Mouse (Mus musculus): ENCODE measurements around the gene Rcan2. TPM values are rescaled to one million over a fixed set of nuclear protein-coding genes. Genes with fewer than 3 reads are reported as not detected.

The Rcan2 gene
- polyA plus RNA-seq, 1 experiment = 0.67 TPM

- H3K36me3 ChIP-seq (ENCODE audit: control insufficient read depth, insufficient read depth, low read length) = no peaks in the 10 kb centered on the region
- TF ChIP-seq POLR2A (IDR thresholded peaks at IDR 0.05; ENCODE audit: low read depth, low read length) = no peak
- no peak for TF ChIP-seq CTCF (IDR thresholded peaks at IDR 0.05; ENCODE audit: extremely low read depth, insufficient read length, insufficient replicate concordance, low read depth, low read length)
- H3K27ac ChIP-seq (ENCODE audit: insufficient read depth, low read depth, low read length) = no peak overlapping the region
- no peak overlapping the region for H3K4me3 ChIP-seq (ENCODE audit: low read depth, low read length)
- 68% methylated on average over 5 of the region's 5 CpGs for WGBS
- no peaks in the 10 kb centered on the region for H3K4me1 ChIP-seq (ENCODE audit: control insufficient read depth, insufficient read depth, insufficient read length, low read length)
- no peaks in the 10 kb centered on the region for H3K27me3 ChIP-seq (ENCODE audit: control insufficient read depth, insufficient read depth, low read length)
Measured at GRCm38 (mm10) chr17:44026378-44026777, 225.2 kb downstream of the Rcan2 start.

GRCm38 (mm10) chr17:44026786-44027185, 225.6 kb downstream of the Rcan2 start:
- Histone ChIP-seq H3K27ac (ENCODE audit: insufficient read depth, low read depth, low read length) (no peak overlapping the region), H3K4me3 (ENCODE audit: low read depth, low read length) (no peak overlapping the region), H3K4me1 (ENCODE audit: control insufficient read depth, insufficient read depth, insufficient read length, low read length) (no peaks in the 10 kb centered on the region), H3K27me3 (ENCODE audit: control insufficient read depth, insufficient read depth, low read length) (no peaks in the 10 kb centered on the region), H3K36me3 (ENCODE audit: control insufficient read depth, insufficient read depth, low read length) (no peaks in the 10 kb centered on the region)
- TF ChIP-seq CTCF (IDR thresholded peaks at IDR 0.05; ENCODE audit: extremely low read depth, insufficient read length, insufficient replicate concordance, low read depth, low read length) = no peak
- no peak for TF ChIP-seq POLR2A (IDR thresholded peaks at IDR 0.05; ENCODE audit: low read depth, low read length)

- TF ChIP-seq CTCF (IDR thresholded peaks at IDR 0.05; ENCODE audit: extremely low read depth, insufficient read length, insufficient replicate concordance, low read depth, low read length) = no peak
- TF ChIP-seq POLR2A (IDR thresholded peaks at IDR 0.05; ENCODE audit: low read depth, low read length) = no peak
- H3K27ac ChIP-seq (ENCODE audit: insufficient read depth, low read depth, low read length) = no peak overlapping the region
- WGBS = 77% methylated on average over 9 of the region's 9 CpGs
- H3K27me3 ChIP-seq (ENCODE audit: control insufficient read depth, insufficient read depth, low read length) = no peaks in the 10 kb centered on the region
- H3K4me1 ChIP-seq (ENCODE audit: control insufficient read depth, insufficient read depth, insufficient read length, low read length) = no peaks in the 10 kb centered on the region
- H3K36me3 ChIP-seq (ENCODE audit: control insufficient read depth, insufficient read depth, low read length) = no peaks in the 10 kb centered on the region
- no peak overlapping the region for H3K4me3 ChIP-seq (ENCODE audit: low read depth, low read length)
Measured at GRCm38 (mm10) chr17:44027311-44027710, 226.2 kb downstream of the Rcan2 start.

DNA sequence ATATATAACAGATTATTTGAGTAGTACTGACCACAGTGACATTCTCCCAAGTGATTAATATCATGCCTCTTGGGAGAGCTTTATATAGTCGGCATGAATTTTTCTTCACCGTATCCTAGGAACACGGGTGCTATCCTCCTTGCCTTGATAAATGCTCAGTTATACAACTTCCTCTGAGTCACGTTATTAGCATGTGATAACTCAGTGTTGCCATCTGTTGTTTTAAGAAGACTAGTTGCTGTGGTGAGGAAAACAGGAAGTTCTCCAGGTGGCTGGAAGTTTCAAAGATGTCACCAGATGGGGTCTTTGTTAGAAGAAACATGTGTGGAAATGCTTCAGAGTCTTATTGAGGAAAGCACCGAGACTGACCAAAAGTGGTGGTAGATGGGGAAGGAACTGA, 228.5 kb downstream of the Rcan2 start:
- no peaks in the 10 kb centered on the region for H3K4me1 ChIP-seq (ENCODE audit: control insufficient read depth, insufficient read depth, insufficient read length, low read length)
- no peak overlapping the region for H3K4me3 ChIP-seq (ENCODE audit: low read depth, low read length)
- WGBS = 53% methylated on average over 5 of the region's 5 CpGs
- no peaks in the 10 kb centered on the region for H3K27me3 ChIP-seq (ENCODE audit: control insufficient read depth, insufficient read depth, low read length)
- no peak overlapping the region for H3K27ac ChIP-seq (ENCODE audit: insufficient read depth, low read depth, low read length)
- TF ChIP-seq CTCF (IDR thresholded peaks at IDR 0.05; ENCODE audit: extremely low read depth, insufficient read length, insufficient replicate concordance, low read depth, low read length) (no peak), POLR2A (IDR thresholded peaks at IDR 0.05; ENCODE audit: low read depth, low read length) (no peak)
- no peaks in the 10 kb centered on the region for H3K36me3 ChIP-seq (ENCODE audit: control insufficient read depth, insufficient read depth, low read length)

DNA sequence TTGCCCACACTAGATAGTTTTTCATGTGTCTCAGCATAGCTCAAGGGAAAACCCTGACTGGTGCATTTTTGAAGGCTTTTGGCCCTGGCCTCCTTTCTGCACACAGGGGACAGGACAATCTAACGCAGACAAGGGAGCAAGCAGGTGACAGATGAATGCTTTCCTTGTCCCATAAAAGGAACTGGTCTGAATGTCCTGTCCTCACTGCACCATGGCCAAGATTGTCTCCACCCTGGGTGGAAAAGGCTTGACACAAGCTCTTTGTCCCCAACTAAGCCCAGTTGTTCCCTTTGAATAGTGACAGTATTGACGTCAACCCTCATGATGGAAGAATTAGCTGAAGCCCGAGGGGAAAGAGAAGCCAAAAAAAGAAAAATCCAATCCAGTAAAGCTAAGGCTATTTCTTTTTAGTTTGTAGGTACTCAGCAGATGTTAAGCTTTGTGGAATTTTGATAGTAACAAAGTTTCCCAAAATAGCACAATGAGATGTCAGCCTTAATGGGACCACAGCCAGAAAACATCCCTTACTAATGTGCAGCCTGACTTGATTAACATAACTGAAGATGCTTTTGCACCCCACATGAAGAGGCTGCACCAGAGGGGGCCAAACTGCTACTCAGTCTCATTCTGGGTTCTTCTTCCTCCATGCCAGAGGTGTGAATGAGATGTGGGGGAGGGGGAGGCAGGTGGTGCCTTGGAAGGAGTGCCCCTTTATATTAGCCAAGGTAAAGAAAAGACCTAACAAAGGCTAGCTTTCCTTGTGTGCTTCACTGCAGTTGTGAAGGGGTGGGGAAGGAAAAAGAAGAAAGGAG, 229.8 kb downstream of the Rcan2 start:
- TF ChIP-seq POLR2A (IDR thresholded peaks at IDR 0.05; ENCODE audit: low read depth, low read length) = no peak
- no peak for TF ChIP-seq CTCF (IDR thresholded peaks at IDR 0.05; ENCODE audit: extremely low read depth, insufficient read length, insufficient replicate concordance, low read depth, low read length)
- WGBS = 66% methylated on average over 3 of the region's 3 CpGs
- H3K4me3 ChIP-seq (ENCODE audit: low read depth, low read length) = no peak overlapping the region
- H3K4me1 ChIP-seq (ENCODE audit: control insufficient read depth, insufficient read depth, insufficient read length, low read length) = no peaks in the 10 kb centered on the region
- H3K36me3 ChIP-seq (ENCODE audit: control insufficient read depth, insufficient read depth, low read length) = no peaks in the 10 kb centered on the region
- no peak overlapping the region for H3K27ac ChIP-seq (ENCODE audit: insufficient read depth, low read depth, low read length)
- H3K27me3 ChIP-seq (ENCODE audit: control insufficient read depth, insufficient read depth, low read length) = no peaks in the 10 kb centered on the region

DNA sequence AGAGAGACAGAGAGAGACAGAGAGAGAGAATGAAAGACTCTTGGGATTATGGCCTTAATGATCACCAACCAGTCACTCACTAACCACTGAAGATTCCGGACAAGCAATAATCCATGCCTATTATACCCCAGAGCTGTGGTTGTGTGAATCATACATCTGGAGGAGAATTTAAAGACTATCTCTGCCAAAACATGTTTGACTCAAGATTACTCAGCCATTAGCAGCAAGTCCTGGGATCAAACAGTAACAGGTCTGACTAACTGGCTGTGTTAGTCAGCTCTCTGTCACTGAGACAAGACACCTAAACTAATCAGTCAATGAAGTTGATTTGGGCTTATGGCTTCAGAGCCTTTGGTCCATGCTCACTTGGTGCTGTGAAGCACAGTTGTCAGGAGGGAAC, 233.9 kb downstream of the Rcan2 start:
- H3K4me3 ChIP-seq (ENCODE audit: low read depth, low read length) = no peak overlapping the region
- no peaks in the 10 kb centered on the region for H3K27me3 ChIP-seq (ENCODE audit: control insufficient read depth, insufficient read depth, low read length)
- 90% methylated on average over 1 of the region's 1 CpGs for WGBS
- H3K27ac ChIP-seq (ENCODE audit: insufficient read depth, low read depth, low read length) = no peak overlapping the region
- no peaks in the 10 kb centered on the region for H3K36me3 ChIP-seq (ENCODE audit: control insufficient read depth, insufficient read depth, low read length)
- H3K4me1 ChIP-seq (ENCODE audit: control insufficient read depth, insufficient read depth, insufficient read length, low read length) = no peaks in the 10 kb centered on the region
- no peak for TF ChIP-seq CTCF (IDR thresholded peaks at IDR 0.05; ENCODE audit: extremely low read depth, insufficient read length, insufficient replicate concordance, low read depth, low read length)

DNA sequence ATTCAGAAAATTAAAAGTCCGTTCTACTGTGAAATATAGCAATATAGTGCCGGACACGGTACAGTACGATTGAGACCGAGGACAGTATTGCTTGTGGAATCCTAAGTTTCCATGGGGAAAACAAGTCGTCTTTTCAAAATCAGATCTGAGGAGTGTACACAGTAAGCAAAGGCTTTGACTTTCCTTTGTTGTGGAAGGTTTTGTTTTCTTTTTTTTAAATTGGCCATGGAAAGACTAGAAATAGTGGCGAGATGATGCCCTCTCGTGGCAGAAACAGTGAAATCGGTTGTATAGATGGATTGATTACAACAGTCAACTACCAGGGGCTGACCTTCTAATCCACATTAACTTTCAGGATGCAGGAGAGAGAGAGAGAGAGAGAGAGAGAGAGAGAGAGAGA, 237.5 kb downstream of the Rcan2 start:
- Histone ChIP-seq H3K4me3 (ENCODE audit: low read depth, low read length) (no peak overlapping the region), H3K27ac (ENCODE audit: insufficient read depth, low read depth, low read length) (no peak overlapping the region), H3K4me1 (ENCODE audit: control insufficient read depth, insufficient read depth, insufficient read length, low read length) (no peaks in the 10 kb centered on the region), H3K36me3 (ENCODE audit: control insufficient read depth, insufficient read depth, low read length) (no peaks in the 10 kb centered on the region), H3K27me3 (ENCODE audit: control insufficient read depth, insufficient read depth, low read length) (no peaks in the 10 kb centered on the region)
- TF ChIP-seq POLR2A (IDR thresholded peaks at IDR 0.05; ENCODE audit: low read depth, low read length) = no peak
- TF ChIP-seq CTCF (IDR thresholded peaks at IDR 0.05; ENCODE audit: extremely low read depth, insufficient read length, insufficient replicate concordance, low read depth, low read length) = no peak
- 60% methylated on average over 9 of the region's 9 CpGs for WGBS
